Mouse (Mus musculus): ENCODE results near the gene Gatd1. TPM values are rescaled to one million over a fixed set of nuclear protein-coding genes. Genes with fewer than 3 reads are reported as not detected.

Gene Gatd1
- polyA plus RNA-seq, 1 experiment from 2014 or later, result 37.4 TPM

DNA sequence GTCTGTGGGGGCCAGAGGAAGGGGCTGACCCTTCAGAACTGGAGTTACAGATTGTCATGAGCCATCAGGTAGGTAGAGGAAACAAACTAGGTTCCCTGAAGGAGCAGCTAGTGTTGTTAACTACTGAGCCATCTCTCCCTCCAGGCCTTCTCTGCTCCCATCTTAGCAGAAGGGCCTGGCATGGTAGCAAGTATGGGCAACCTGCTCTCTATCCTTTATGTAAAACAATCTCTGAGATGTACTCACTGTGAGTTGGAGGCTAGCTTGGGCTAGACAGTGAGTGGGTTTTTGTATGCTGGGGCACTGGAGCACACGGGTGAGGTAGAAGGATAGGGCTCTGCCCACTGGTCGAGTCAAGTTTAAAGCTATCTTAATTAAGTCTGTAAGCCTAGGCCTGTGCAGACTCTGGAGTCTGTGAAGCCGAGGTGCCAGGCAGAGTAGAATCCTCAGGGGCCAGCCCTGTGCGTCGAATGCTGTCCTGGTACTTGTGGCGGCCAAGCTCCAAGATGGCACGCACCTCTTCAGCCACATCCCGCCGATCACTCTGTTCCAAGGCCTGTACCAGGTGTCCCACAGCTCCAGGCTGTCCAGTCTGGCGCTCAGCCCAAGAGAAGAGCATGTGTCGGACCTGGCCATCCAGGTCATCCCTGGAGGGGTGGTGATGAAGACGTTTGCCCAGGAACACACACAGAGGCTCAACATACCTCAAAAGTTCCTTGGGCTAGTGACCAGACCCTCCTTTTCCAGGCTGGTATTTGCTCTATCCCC, 24.4 kb upstream of the Gatd1 start:
- H3K27ac ChIP-seq, result no peak overlapping the region
- no peaks in the 10 kb centered on the region for H3K27me3 ChIP-seq (ENCODE audit: insufficient read depth, poor library complexity, severe bottlenecking)
- H3K9me3 ChIP-seq, result no peaks in the 10 kb centered on the region
- H3K36me3 ChIP-seq, result peaks cover 52% of the 10 kb centered on the region
- no peak overlapping the region for H3K4me3 ChIP-seq
- DNase-seq (ENCODE audit: low spot score), result no peak
- WGBS, result 92% methylated on average over 12 of the region's 12 CpGs
- peaks cover 71% of the 10 kb centered on the region for H3K4me1 ChIP-seq

- peak within 1 kb of the TSS; percentile 69 for H3K4me3 ChIP-seq
These were observed 23.5 kb upstream of the Gatd1 start, which contains the start of gene Slc25a22 for GRCm38 (mm10) chr7:141437178-141438120. Gene Slc25a22 (minus strand): TSS chr7:141437892.

DNA sequence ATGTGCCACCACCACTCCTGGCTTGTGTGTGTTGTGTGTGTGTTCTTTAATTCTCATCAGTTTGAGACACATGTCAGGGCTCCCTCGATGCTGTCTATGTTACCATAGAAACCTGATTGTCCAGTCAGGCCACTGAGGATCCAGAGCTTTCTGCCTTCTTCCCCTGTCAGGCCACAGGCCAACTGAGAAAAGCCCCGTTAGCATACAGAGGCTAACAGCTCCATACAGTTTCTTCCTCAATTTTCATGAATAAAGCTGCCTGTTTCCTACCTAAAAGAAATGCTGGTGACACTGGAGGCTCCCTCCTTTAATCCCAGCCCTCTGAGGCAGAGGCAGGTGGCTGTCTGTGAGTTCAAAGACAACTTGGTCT, 22.6 kb upstream of the Gatd1 start:
- H3K4me3 ChIP-seq, result peak overlapping the region; percentile 69
- no peaks in the 10 kb centered on the region for H3K27me3 ChIP-seq (ENCODE audit: insufficient read depth, poor library complexity, severe bottlenecking)
- peak overlapping the region; percentile 87 for H3K27ac ChIP-seq
- no peaks in the 10 kb centered on the region for H3K9me3 ChIP-seq
- 59% methylated on average over 2 of the region's 2 CpGs for WGBS
- no peak for DNase-seq (ENCODE audit: low spot score)
- peaks cover 59% of the 10 kb centered on the region for H3K4me1 ChIP-seq
- peaks cover 59% of the 10 kb centered on the region for H3K36me3 ChIP-seq

More at GRCm38 (mm10) chr7:141437178-141438120, 23.5 kb upstream of the Gatd1 start, which contains the start of gene Slc25a22:
- H3K4me1 ChIP-seq, result peaks cover 69% of the 10 kb centered on the region
- peak; percentile 92 for DNase-seq (ENCODE audit: low spot score)
- WGBS, result 5% methylated on average over 53 of the region's 53 CpGs
- peak within 1 kb of the TSS; percentile 87 for H3K27ac ChIP-seq
- H3K36me3 ChIP-seq, result peaks cover 59% of the 10 kb centered on the region
- H3K9me3 ChIP-seq, result no peaks in the 10 kb centered on the region
- no peaks in the 10 kb centered on the region for H3K27me3 ChIP-seq (ENCODE audit: insufficient read depth, poor library complexity, severe bottlenecking)

DNA sequence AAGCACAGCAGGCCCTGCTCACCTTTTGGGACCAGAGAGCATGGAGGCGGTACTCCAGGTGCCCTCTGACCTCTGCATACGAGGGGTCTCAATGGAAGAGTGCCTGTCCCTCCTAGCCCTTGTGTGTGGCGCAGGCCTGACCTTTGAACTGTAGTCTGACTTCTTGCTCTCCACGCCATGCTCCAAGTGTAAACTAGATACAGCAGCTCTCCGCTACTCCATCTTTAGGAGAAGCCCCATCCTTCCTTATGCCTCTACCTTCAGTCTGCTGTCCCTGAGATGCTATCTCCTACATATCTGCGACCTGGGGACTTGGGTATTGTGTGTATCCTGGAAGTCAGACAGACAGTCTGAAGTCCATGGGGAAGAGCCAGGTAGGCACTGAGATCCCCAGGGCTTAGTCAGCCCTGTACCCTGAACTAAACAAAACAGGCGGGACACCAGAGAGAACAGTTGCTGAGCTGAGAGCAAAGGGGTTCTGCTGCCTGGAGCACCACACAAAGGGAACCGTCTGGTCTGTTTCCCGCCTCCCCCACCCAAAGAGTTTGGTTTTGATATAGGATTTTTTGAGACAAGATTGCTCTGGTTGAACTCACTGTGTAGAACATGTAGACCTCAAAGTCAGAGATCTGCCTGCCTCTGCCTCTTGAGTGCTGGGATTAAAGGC, 22.1 kb upstream of the Gatd1 start:
- Histone ChIP-seq H3K27me3 (ENCODE audit: insufficient read depth, poor library complexity, severe bottlenecking) (no peaks in the 10 kb centered on the region), H3K4me1 (peaks cover 54% of the 10 kb centered on the region), H3K9me3 (no peaks in the 10 kb centered on the region), H3K27ac (no peak overlapping the region), H3K36me3 (peaks cover 59% of the 10 kb centered on the region), H3K4me3 (peak overlapping the region; percentile 63)
- DNase-seq (ENCODE audit: low spot score), result no peak
- WGBS, result 76% methylated on average over 9 of the region's 9 CpGs

- peak overlapping the region; percentile 77 for H3K27ac ChIP-seq
- peak overlapping the region; percentile 63 for H3K4me3 ChIP-seq
- H3K9me3 ChIP-seq, result no peaks in the 10 kb centered on the region
- peaks cover 59% of the 10 kb centered on the region for H3K36me3 ChIP-seq
- no peaks in the 10 kb centered on the region for H3K27me3 ChIP-seq (ENCODE audit: insufficient read depth, poor library complexity, severe bottlenecking)
- DNase-seq (ENCODE audit: low spot score), result peak; percentile 90
- H3K4me1 ChIP-seq, result peaks cover 54% of the 10 kb centered on the region
- WGBS, result 4% methylated on average over 17 of the region's 17 CpGs
These were observed 21.4 kb upstream of the Gatd1 start for GRCm38 (mm10) chr7:141435129-141435855.

DNA sequence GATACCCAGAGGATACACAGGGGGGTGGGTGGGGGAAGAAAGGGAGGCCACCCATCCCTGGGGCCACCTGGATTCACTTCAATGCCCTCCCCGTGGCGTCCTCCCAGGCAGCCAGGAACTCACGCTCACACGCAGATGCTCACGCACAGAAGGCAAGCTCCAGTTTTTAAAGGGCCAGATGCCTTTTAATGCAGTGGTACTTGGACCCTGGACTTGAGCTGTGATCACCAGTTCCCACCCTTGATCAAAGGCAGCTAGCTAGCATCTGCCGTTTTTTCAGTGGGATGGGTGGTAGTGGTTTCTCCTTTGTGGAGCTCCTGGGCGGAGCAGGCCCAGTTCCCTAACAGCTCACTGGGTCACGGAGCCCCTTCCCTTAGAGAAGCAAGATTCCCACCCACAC, 20.5 kb upstream of the Gatd1 start:
- H3K9me3 ChIP-seq, result no peaks in the 10 kb centered on the region
- peak overlapping the region; percentile 77 for H3K27ac ChIP-seq
- H3K27me3 ChIP-seq (ENCODE audit: insufficient read depth, poor library complexity, severe bottlenecking), result no peaks in the 10 kb centered on the region
- H3K4me3 ChIP-seq, result peak overlapping the region; percentile 63
- peaks cover 52% of the 10 kb centered on the region for H3K36me3 ChIP-seq
- DNase-seq (ENCODE audit: low spot score), result no peak
- H3K4me1 ChIP-seq, result peaks cover 61% of the 10 kb centered on the region
- 17% methylated on average over 8 of the region's 8 CpGs for WGBS

DNA sequence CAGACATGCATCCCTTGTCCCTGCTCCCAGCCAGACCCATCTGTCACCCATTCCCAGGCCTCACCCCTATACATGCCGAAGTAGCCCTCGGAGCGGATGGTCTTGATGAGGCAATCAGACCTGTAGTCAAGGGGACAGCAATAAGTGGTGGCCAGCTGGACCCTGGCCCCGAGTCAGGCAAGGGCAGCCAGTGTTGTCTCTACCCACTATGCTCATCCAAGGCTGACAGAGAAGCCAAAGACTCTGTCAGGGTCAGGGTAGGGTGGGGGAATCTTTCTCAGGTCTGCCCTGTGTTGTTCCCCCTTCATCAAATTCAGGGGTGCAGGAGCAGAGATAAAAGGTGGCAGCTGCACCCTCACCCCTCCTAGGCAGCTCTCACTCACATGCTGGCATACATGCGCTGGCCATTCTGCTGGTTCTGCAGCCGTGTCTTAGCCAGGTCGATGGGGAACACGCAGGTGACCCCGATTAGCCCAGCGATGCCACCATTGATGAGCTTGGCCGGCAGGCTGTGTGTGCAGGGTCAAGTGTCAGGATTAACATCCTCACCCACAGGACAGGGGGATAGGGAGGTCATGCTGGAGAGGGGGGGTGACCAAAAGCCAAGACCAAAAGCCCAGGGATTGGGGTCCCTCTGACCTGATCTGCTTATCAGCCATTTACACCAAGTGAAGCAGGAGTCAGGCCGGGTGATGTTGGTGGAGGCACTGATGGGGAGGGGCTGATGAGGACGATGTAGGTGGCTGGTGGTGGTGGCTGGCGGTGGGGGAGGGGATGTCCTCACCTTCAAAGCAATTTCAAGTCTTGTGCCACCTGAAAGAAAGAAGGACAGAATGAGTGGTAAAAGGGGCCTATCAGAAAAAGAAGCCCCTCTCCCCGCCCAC, 19.8 kb upstream of the Gatd1 start:
- H3K27ac ChIP-seq, result peak overlapping the region; percentile 77
- peaks cover 68% of the 10 kb centered on the region for H3K4me1 ChIP-seq

DNA sequence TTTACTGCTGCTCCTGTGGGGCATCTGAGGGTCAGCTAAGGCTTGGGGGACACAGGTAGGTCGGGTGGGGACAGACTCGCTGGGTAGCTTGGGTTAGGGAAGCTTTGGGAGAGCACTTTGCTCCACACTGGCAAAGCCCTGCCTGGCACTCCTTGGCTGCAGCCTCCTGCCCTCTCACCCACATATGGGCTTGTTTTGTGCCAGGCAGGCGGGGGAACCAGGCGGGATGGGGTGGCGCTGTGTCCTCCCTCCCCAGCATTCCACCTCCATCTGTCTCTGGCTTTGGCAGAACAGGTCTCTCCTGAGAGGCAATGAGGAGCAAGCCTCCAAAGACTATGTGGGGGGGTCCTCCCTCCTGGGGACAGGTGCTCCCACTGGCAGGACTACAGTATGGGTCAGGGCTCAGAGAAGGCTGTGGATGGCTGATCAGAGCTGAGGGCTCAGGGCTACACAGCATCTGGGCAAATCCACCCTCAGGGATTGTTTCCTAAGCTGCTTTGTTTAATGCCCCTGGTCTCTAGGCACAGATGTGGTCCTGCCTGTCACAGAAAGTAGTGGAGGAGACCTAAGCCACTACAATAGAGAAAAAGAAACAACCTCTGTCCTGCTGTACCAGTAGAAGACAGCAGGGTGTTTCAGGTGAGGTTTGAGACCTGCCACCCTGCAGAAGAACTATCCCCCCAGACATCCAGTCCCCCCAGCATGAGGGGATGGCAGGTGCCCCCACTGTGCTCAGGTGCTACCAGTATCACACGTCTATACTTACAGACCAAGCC, 19.0 kb upstream of the Gatd1 start:
- no peak overlapping the region for H3K27ac ChIP-seq
- H3K27me3 ChIP-seq (ENCODE audit: insufficient read depth, poor library complexity, severe bottlenecking), result no peaks in the 10 kb centered on the region
- H3K4me1 ChIP-seq, result peaks cover 76% of the 10 kb centered on the region
- H3K9me3 ChIP-seq, result no peaks in the 10 kb centered on the region
- DNase-seq (ENCODE audit: low spot score), result no peak
- no peak overlapping the region for H3K4me3 ChIP-seq
- peaks cover 37% of the 10 kb centered on the region for H3K36me3 ChIP-seq
- WGBS, result 89% methylated on average over 6 of the region's 6 CpGs

More for the DNA sequence above, 19.8 kb upstream of the Gatd1 start:
- H3K27me3 ChIP-seq (ENCODE audit: insufficient read depth, poor library complexity, severe bottlenecking), result no peaks in the 10 kb centered on the region
- H3K36me3 ChIP-seq, result peaks cover 45% of the 10 kb centered on the region
- DNase-seq (ENCODE audit: low spot score), result no peak
- H3K4me3 ChIP-seq, result peak overlapping the region; percentile 63
- WGBS, result 75% methylated on average over 15 of the region's 15 CpGs
- H3K9me3 ChIP-seq, result no peaks in the 10 kb centered on the region

- Histone ChIP-seq H3K27ac (no peak overlapping the region), H3K4me3 (no peak overlapping the region), H3K36me3 (peaks cover 37% of the 10 kb centered on the region), H3K27me3 (ENCODE audit: insufficient read depth, poor library complexity, severe bottlenecking) (0 out of 2 replicates have a peak, but pooled peaks cover 5% of the 10 kb centered on the region), H3K4me1 (peaks cover 78% of the 10 kb centered on the region), H3K9me3 (no peaks in the 10 kb centered on the region)
- DNase-seq (ENCODE audit: low spot score), result no peak
- WGBS, result 88% methylated on average over 8 of the region's 8 CpGs
These were observed 18.3 kb upstream of the Gatd1 start for GRCm38 (mm10) chr7:141432186-141432611.

DNA sequence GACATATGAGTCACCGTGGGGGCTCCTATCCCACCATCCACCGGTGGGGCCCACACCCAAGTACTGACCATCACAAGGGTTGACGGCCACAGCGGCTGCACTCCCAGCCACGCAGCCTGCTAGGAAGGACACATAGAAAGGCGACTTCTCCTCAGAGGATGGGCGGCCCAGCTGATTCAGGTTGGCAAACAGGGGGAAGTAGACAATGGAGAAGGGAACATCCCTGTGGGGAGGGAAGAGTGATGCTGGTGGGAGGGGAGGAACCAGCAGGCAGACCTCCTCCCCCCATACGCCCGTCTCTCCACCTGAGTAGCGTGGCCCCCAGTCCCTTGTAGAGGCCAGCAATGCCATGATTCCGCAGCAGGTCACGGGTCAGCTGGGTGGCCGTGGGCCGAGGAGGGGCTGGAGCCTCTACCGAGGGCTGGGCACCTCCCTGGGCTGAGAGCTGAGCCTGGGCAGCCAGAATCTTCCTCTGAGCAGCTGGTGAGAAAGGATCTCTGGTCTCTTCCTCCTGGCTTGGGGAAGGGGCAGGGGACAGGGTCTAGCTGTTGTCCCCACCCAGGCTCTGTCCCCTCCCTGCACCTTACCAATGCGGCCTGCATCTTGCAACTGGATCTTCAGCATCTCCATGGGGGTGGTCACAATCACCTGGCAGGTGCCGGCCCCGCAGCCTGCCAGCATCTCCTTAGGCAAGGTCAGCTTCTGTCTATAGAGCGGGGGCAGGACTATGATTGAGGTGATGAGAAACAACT, 17.7 kb upstream of the Gatd1 start:
- WGBS, result 92% methylated on average over 19 of the region's 19 CpGs
- H3K27ac ChIP-seq, result no peak overlapping the region
- peaks cover 80% of the 10 kb centered on the region for H3K4me1 ChIP-seq
- H3K36me3 ChIP-seq, result peaks cover 37% of the 10 kb centered on the region
- no peak overlapping the region for H3K4me3 ChIP-seq
- 0 out of 2 replicates have a peak, but pooled peaks cover 5% of the 10 kb centered on the region for H3K27me3 ChIP-seq (ENCODE audit: insufficient read depth, poor library complexity, severe bottlenecking)
- H3K9me3 ChIP-seq, result no peaks in the 10 kb centered on the region
- no peak for DNase-seq (ENCODE audit: low spot score)

All from heart, embryonic 10.5 days (tissue).